ENCODE assay signal across 19 mouse cellular contexts in the genomic region with DNA sequence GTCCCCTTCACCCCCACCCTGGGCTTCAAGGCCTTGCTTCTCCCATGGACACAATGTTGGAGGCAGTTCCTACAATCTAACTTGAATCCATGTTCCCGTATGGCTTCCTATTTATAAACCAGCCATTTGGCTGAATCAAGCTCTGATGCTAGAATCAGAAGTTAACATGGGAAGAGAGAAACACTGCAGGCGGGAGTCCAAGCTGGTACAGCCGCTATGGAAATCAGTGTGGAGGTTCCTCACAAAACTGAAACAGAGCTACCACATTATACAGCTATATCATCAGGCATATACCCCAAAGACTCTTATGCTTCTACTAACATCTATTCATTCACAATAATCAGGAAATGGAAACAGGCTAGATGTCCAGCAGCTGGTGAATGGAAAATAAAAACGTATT.
A peak's percentile ranks its signal among the peaks of the same experiment; 100 is the strongest.
DNase-seq lines count a peak whose midpoint lies in the region; ATAC-seq and TF ChIP-seq lines count a peak whose summit lies in the region.
"Had no signal": no experiment of that assay in that cellular context is flagged by ENCODE, and none has a peak within 500 bp of the region (broad histone marks: within the 10 kb centered on the region; RNA-seq: fewer than 3 reads in every experiment).

No protein-coding gene starts in this region.

- DNase-seq in frontal cortex, postnatal 14 days (ENCODE audit: low spot score in 2 of 2) = peak; percentile 19 to 24
- peak in 1 of 2 experiments; percentile 16 for DNase-seq in left cerebral cortex, adult 2 months (ENCODE audit: extremely low spot score in 1 of 2, low spot score in 2 of 2)
- DNase-seq in right cerebral cortex, postnatal 25 days = peak; percentile 22
- no peak for DNase-seq in adrenal gland, adult 2 months
- no peak for DNase-seq in gastrocnemius, postnatal 36 days
- no peak for DNase-seq in ovary, postnatal 14 days (ENCODE audit: low spot score)
- DNase-seq: adrenal gland, postnatal 36 days; cerebellum, postnatal 10 days; gastrocnemius, adult 2 months; heart, adult 18-20 months; heart, postnatal 10 days; lung, postnatal 10 days had no signal

- TF ChIP-seq CTCF in left cerebral cortex, adult 2 months (IDR thresholded peaks at IDR 0.05) = no peak

- H3K4me3 ChIP-seq in left cerebral cortex, adult 2 months = no peak overlapping the region
- H3K4me3 ChIP-seq: forebrain, embryonic 12.5 days; gastrocnemius, adult 2 months; hindbrain, embryonic 13.5 days; limb, embryonic 15.5 days had no signal

- ATAC-seq in frontal cortex, adult (ENCODE audit: low TSS enrichment) = peak; percentile 97
- ATAC-seq: activated CD4-positive, CD25-positive, alpha-beta regulatory T cell, adult 4 months; intestine, embryonic 16.5 days; Patski had no signal

- H3K27ac ChIP-seq in left cerebral cortex, adult 2 months = peak overlapping the region; percentile 41; the same call in 1 of the 2 replicates
- H3K27ac ChIP-seq: forebrain, embryonic 12.5 days; gastrocnemius, adult 2 months; hindbrain, embryonic 13.5 days; limb, embryonic 15.5 days had no signal

- intact Hi-C loops in left cerebral cortex, adult 2 months (cut with DNase I) = no loop called here
- intact Hi-C loops in gastrocnemius, postnatal 36 days (cut with DNase I) = no loop called here

Comparison
In these comparisons a context has a peak if more than half of its experiments do, and no peak if none do; other contexts are left out.
1. DNase-seq: peak in frontal cortex, postnatal 14 days (2 of 2) and right cerebral cortex, postnatal 25 days (single experiment); none in adrenal gland, adult 2 months (single experiment), gastrocnemius, postnatal 36 days (0 of 2) and ovary, postnatal 14 days (single experiment).